Mouse (Mus musculus): ENCODE measurements at regions not wholly inside any gene's neighbourhood (a gene's known extent, or its start where the extent isn't known, plus 50 kb on each side); places are given as distances from the start of the nearest gene placed in this dataset.

- DNase-seq (ENCODE audit: low read depth, low spot score): peak; percentile 58
These were observed 1479.8 kb downstream of the Pla2g4a start for GRCm38 (mm10) chr1:148481301-148481700.

All from ES-CJ7 (cell line).